Mouse (Mus musculus) erythroblast, embryonic 14.5 days (primary cell): ENCODE results near the gene Thy1. TPM values are rescaled to one million over a fixed set of nuclear protein-coding genes. Genes with fewer than 3 reads are reported as not detected.

Experiments used
- H3K27me3 ChIP-seq: 2 replicates; pipeline ENCODE4 v1.6.1; 2012; ENCODE audit warnings: inconsistent platforms; ENCODE audit not compliant: control insufficient read depth
- H3K36me3 ChIP-seq: 2 replicates; pipeline ENCODE4 v1.6.1; 2012; ENCODE audit warnings: mild to moderate bottlenecking, inconsistent platforms; ENCODE audit not compliant: control insufficient read depth
- H3K4me1 ChIP-seq: 2 replicates; pipeline ENCODE4 v1.6.1; 2012; ENCODE audit warnings: inconsistent platforms; ENCODE audit not compliant: control insufficient read depth
- H3K4me3 ChIP-seq: replicated peaks from 2 replicates; pipeline ENCODE3; 2012; ENCODE audit warnings: moderate library complexity, mild to moderate bottlenecking, inconsistent platforms
- H3K9me3 ChIP-seq: 2 replicates; pipeline ENCODE4 v1.6.1; 2012; ENCODE audit warnings: low read length, inconsistent platforms, mixed read lengths; ENCODE audit not compliant: control insufficient read depth
- GATA1 ChIP-seq: IDR thresholded peaks from 2 replicates; pipeline ENCODE4 v1.6.1; 2012; ENCODE audit warnings: low read length, inconsistent platforms, mixed read lengths
- TAL1 ChIP-seq: IDR thresholded peaks from 3 replicates; pipeline ENCODE4 v1.6.1; 2012; ENCODE audit warnings: low read length, inconsistent platforms, mixed read lengths
- polyA plus RNA-seq: library from polyadenylated mRNA; stranded (reverse); fragments of >175 nt; gene quantifications from 2 replicates; pipeline ENCODE4 v1.2.3, GENCODE M21; 2012

Gene Thy1
- polyA plus RNA-seq, 1 experiment = not detected

DNA sequence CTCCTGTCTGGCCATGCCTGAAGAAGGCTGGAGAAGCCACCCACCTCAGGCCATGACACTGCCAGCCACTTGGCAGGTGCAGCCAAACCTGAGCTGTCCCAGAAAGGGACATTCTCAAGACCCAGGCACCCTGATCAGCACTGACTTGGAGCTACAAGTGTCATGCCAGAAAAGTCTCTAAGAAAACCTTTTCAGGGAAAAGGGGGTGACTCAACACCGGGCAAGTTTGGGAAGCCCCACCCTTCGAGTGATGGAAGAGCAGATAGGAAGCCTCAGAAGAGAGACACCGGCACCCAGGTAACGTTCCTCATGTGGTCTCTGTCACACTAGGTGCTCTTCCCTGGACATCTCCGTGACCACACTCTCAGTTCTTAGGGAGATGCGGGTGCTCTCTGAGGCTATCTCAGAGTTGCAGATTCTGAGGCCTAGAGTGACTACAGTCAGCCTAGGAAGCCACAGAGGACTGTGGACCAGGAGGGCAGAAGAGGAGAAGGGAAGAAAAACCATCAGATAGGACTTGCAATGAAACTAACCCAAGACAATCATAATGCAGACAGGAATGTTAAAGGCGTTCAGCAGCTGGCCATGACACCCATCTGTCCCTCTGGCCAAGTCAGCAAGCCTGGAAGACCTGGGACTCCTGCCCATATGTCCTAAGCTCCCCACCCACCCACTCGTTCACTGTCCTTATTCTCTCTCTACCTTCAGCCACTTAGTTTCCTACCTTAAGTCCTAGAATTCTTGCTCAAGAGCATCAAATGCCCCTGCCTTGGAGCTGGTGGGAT lies 6.4 kb downstream of the Thy1 start:
- peaks cover 30% of the 10 kb centered on the region for H3K27me3 ChIP-seq
- no peaks in the 10 kb centered on the region for H3K36me3 ChIP-seq
- no peak overlapping the region for H3K4me3 ChIP-seq
- no peaks in the 10 kb centered on the region for H3K9me3 ChIP-seq
- TF ChIP-seq TAL1 (no peak), GATA1 (no peak)
- no peaks in the 10 kb centered on the region for H3K4me1 ChIP-seq

DNA sequence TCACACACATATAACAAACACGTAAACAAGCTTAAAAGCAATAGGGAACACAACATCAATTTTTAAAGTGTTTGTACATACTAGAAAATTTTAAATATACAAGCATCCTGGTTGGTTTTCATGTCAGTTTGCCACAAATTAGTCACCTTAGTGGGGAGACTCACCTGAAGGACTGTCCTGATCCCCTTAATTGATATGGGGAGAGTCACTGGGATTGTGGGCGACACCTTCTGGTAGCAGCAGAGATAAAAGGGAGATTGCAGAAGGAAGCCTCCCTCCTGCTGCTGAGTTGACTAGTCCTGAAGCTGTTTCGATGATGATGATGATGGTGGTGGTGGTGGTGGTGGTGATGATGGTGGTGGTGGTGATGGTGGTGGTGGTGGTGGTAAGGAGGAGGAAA lies 9.7 kb downstream of the Thy1 start:
- TF ChIP-seq TAL1 (no peak), GATA1 (no peak)
- Histone ChIP-seq H3K4me3 (no peak overlapping the region), H3K9me3 (no peaks in the 10 kb centered on the region), H3K4me1 (no peaks in the 10 kb centered on the region), H3K27me3 (peaks cover 2% of the 10 kb centered on the region; the same call in 1 of the 2 replicates), H3K36me3 (no peaks in the 10 kb centered on the region)

DNA sequence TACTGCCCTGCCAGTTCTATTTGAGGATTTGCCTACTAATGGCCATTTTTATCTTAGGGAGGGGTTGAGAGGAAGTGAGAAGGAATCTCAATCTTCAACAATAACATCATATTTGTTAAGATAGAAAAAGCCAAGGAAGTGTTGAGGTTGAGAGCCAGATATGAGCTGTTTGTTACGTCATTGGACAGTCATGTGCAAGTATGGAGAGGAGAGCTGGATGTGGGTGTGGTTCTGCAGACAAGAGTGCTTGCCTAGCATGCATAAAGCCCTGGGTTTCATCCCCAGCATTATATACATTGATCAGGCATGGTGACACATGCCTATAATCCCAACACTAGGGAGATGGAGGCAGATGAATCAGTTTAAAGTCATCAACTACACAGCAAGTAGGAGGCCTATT lies 10.8 kb downstream of the Thy1 start:
- TF ChIP-seq TAL1 (no peak), GATA1 (no peak)
- H3K4me1 ChIP-seq = no peaks in the 10 kb centered on the region
- no peaks in the 10 kb centered on the region for H3K9me3 ChIP-seq
- H3K4me3 ChIP-seq = no peak overlapping the region
- H3K36me3 ChIP-seq = no peaks in the 10 kb centered on the region
- H3K27me3 ChIP-seq = peaks cover 4% of the 10 kb centered on the region

DNA sequence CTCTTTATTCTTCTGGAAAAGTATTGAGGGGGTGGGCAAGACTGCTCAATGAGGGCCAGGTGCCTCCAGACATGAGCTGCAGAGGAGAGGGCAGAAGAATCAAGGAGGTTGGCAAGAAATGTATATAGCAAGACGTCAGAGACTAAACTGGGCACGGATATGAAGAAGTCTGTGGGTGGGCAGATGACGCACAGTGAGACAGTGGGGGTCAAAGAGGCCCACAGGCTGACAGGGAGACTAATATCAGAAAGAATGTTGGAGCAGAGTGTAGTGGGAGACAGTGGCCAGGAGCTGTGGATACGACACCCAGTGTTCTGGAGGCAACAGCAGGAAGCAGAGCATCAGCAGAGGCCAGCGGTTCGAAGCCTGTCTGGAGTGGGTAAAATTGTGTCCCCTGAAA lies 15.4 kb downstream of the Thy1 start:
- TF ChIP-seq GATA1 (no peak), TAL1 (no peak)
- Histone ChIP-seq H3K27me3 (peaks cover 6% of the 10 kb centered on the region), H3K36me3 (no peaks in the 10 kb centered on the region), H3K4me3 (no peak overlapping the region), H3K4me1 (no peaks in the 10 kb centered on the region), H3K9me3 (no peaks in the 10 kb centered on the region)

DNA sequence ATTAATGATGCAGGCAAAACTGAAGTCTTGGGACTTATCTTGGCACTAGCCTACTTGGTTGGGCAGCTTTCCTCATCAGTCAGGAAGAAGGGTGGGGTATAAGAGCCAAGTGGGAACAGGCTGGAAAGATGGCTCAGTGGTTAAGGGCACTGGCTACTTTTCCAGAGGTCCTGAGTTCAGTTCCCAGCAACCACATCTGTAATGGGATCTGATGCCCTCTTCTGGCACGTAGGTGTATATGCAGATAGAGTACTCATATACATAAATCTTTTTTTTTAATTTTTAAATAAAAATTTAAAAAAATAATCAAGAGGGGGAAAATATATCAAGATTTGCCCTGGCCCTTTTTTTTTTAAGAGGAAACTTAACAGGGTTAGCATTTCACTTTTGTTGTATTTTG lies 22.0 kb downstream of the Thy1 start:
- TF ChIP-seq TAL1 (no peak), GATA1 (no peak)
- H3K4me3 ChIP-seq = no peak overlapping the region
- H3K36me3 ChIP-seq = no peaks in the 10 kb centered on the region
- peaks cover 14% of the 10 kb centered on the region for H3K4me1 ChIP-seq
- H3K9me3 ChIP-seq = no peaks in the 10 kb centered on the region
- peaks cover 3% of the 10 kb centered on the region for H3K27me3 ChIP-seq

DNA sequence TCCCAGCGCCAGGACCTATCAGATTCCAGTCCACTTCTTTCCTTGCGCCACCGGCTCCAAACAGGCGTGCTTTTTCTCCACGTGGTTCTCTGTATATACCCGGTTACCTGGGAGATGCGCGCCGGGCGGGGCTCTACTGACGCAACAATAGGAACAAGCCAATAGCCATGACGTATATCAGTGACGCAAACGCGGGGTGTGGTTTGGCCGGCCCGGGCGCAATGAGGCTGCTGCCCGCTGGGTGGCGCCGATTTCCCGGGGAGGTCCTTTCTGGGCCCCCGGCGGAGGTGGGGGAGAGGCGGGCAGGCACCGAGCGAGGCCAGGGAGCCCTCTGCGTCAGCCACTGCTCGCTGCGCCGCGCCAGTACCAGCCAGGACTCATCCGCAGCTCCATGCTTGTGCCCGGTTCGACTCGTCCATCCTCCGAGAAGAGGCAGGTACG lies 23.6 kb downstream of the Thy1 start, which contains the start of gene Usp2:
Gene Usp2 (plus strand): TSS at position 237 of the 441 bp plus-strand sequence.
- Histone ChIP-seq H3K9me3 (no peaks in the 10 kb centered on the region), H3K27me3 (peaks cover 13% of the 10 kb centered on the region), H3K36me3 (no peaks in the 10 kb centered on the region), H3K4me3 (peak within 1 kb of the TSS; percentile 62), H3K4me1 (peaks cover 14% of the 10 kb centered on the region)
- TF ChIP-seq TAL1 (no peak), GATA1 (no peak)

DNA sequence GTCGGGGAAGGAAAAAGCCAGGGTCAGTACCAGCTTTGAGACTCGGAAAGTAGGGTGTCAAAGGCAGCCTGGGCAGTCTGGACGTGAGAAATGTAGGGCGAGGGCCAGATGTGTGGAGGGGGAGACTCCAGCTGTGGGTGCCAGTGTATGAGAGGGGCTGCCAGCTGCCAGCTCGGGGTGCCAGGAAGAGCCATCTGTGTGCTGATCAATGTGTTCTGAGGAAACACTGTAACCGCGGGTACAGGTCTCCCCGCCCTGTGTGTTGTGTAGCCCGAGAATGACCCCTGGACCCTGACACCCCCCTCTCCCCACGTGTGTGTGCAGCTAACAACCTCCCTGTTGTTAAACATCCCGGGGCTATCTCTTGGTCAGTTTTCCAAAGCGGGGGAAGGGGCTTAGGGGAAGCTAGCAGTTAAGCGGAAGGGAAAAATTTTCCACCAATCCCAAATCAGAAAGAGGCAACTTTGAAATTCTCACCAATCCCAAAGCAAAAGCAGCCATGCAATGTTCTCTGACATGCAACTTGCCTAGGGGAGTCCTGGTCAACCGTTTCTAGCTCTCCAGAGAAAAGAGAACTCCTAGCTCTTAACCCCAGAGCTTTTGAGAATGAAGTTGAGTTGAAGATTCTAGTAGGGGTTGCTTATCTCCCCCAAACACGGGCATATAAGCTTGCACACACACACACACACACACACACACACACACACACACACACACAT lies 24.2 kb downstream of the Thy1 start:
- peaks cover 16% of the 10 kb centered on the region for H3K27me3 ChIP-seq
- H3K9me3 ChIP-seq = no peaks in the 10 kb centered on the region
- no peaks in the 10 kb centered on the region for H3K36me3 ChIP-seq
- TF ChIP-seq GATA1 (no peak), TAL1 (no peak)
- H3K4me3 ChIP-seq = peak overlapping the region; percentile 62
- H3K4me1 ChIP-seq = peaks cover 14% of the 10 kb centered on the region

DNA sequence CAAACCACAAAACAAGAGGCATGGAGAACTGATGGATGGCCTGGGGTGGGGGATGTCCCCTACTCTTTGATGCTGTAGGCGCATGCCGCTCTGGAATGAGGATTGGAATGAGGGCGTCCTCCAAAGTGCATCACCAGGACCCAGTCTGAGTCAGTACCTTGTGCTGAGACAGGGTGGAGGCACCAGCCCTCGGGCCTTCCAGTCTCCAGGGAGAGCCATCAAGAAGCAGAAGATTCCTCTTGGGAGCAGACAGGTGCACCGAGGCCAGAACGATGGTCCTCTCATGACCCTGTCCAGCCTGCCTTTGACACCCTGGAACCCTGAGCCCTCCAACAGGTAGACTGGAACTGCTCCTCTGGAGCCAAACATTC lies 24.8 kb downstream of the Thy1 start:
- Histone ChIP-seq H3K4me1 (peaks cover 14% of the 10 kb centered on the region), H3K4me3 (no peak overlapping the region), H3K27me3 (peaks cover 17% of the 10 kb centered on the region), H3K36me3 (no peaks in the 10 kb centered on the region), H3K9me3 (no peaks in the 10 kb centered on the region)
- no peak for TF ChIP-seq TAL1

DNA sequence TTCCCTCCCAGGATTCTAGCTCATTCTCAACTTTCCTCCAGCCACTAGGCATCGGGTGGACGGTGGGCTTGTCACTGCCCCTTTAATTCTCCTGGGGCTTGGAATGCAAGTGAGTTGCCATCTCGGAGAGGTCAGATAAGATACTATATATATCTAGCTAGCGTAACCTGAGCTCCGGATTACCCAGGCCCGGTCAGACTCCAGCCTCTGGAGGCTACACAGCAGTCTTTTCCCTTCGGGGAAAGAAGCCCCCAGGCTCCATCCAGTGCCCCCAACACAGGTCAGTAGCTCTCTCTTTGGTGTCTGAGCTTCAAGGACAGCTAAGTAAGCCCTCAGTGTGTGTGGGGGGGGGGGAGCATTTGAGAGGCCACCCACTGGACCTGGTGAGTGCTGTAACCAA lies 26.1 kb downstream of the Thy1 start:
- no peak for TF ChIP-seq GATA1
- no peak for TF ChIP-seq TAL1
- Histone ChIP-seq H3K36me3 (no peaks in the 10 kb centered on the region), H3K27me3 (peaks cover 20% of the 10 kb centered on the region), H3K4me1 (peaks cover 14% of the 10 kb centered on the region), H3K9me3 (no peaks in the 10 kb centered on the region), H3K4me3 (no peak overlapping the region)
